Mouse (Mus musculus): ENCODE results near the gene Fam71b.
"Not testable (repeated sequence)": the region's sequence is repeated elsewhere in the genome, so short reads cannot be mapped to it uniquely, and the experiment has no call there.

The Fam71b gene

GRCm38 (mm10) chr11:46428131-46428530, 31.8 kb downstream of the Fam71b start:
- DNase-seq (ENCODE audit: low read depth in 1 of 2, low spot score in 2 of 2) = not testable (repeated sequence)

GRCm38 (mm10) chr11:46430123-46430522, 33.8 kb downstream of the Fam71b start:
- no peak for DNase-seq (ENCODE audit: low read depth in 1 of 2, low spot score in 2 of 2)

- peak in 1 of 2 experiments; percentile 41 for DNase-seq (ENCODE audit: low read depth in 1 of 2, low spot score in 2 of 2)
Measured at GRCm38 (mm10) chr11:46431129-46431528, 34.8 kb downstream of the Fam71b start.

GRCm38 (mm10) chr11:46435363-46435762, 39.0 kb downstream of the Fam71b start:
- DNase-seq (ENCODE audit: low read depth in 1 of 2, low spot score in 2 of 2) = no peak

- DNase-seq (ENCODE audit: low read depth in 1 of 2, low spot score in 2 of 2) = peak; percentile 81 to 86
Measured at GRCm38 (mm10) chr11:46436760-46437458, 40.5 kb downstream of the Fam71b start, which contains the start of gene Med7. Gene Med7, plus strand, starts transcription at chr11:46436925.

GRCm38 (mm10) chr11:46437459-46438000, 41.2 kb downstream of the Fam71b start:
- DNase-seq (ENCODE audit: low read depth in 1 of 2, low spot score in 2 of 2) = no peak

- DNase-seq (ENCODE audit: low read depth in 1 of 2, low spot score in 2 of 2) = no peak
Measured at GRCm38 (mm10) chr11:46439005-46439543, 42.7 kb downstream of the Fam71b start.

- no peak for DNase-seq (ENCODE audit: low read depth in 1 of 2, low spot score in 2 of 2)
Measured at GRCm38 (mm10) chr11:46441774-46442173, 45.4 kb downstream of the Fam71b start.

- no peak for DNase-seq (ENCODE audit: low read depth in 1 of 2, low spot score in 2 of 2)
Measured at GRCm38 (mm10) chr11:46443152-46443551, 46.8 kb downstream of the Fam71b start.

GRCm38 (mm10) chr11:46443979-46444378, 47.6 kb downstream of the Fam71b start:
- DNase-seq (ENCODE audit: low read depth in 1 of 2, low spot score in 2 of 2) = no peak

GRCm38 (mm10) chr11:46446150-46446549, 49.8 kb downstream of the Fam71b start:
- DNase-seq (ENCODE audit: low read depth in 1 of 2, low spot score in 2 of 2) = no peak

- no peak for DNase-seq (ENCODE audit: low read depth in 1 of 2, low spot score in 2 of 2)
Measured at GRCm38 (mm10) chr11:46447644-46448484, 51.5 kb downstream of the Fam71b start.

- no peak for DNase-seq (ENCODE audit: low read depth in 1 of 2, low spot score in 2 of 2)
Measured at GRCm38 (mm10) chr11:46449461-46450080, 53.2 kb downstream of the Fam71b start.

- DNase-seq (ENCODE audit: low read depth in 1 of 2, low spot score in 2 of 2) = peak; percentile 60 to 70
Measured at GRCm38 (mm10) chr11:46454453-46455045, 58.2 kb downstream of the Fam71b start, which contains the start of gene Havcr2. Gene Havcr2, plus strand, starts transcription at chr11:46454935.
